Mouse (Mus musculus): ENCODE data around the gene Rufy4. TPM values are rescaled to one million over a fixed set of nuclear protein-coding genes. Genes with fewer than 3 reads are reported as not detected.

Rufy4 gene
- total RNA-seq, 2 experiments from 2014 or later = 1.3 to 2.0 TPM

GRCm38 (mm10) chr1:74103654-74104353 lies 21.5 kb upstream of the Rufy4 start:
- no peak for DNase-seq (ENCODE audit: low spot score in 2 of 2)

GRCm38 (mm10) chr1:74105660-74106059 lies 19.7 kb upstream of the Rufy4 start:
- no peak for DNase-seq (ENCODE audit: low spot score in 2 of 2)

- DNase-seq (ENCODE audit: low spot score in 2 of 2) = no peak
These were observed 19.1 kb upstream of the Rufy4 start for GRCm38 (mm10) chr1:74106214-74106613.

- no peak for DNase-seq (ENCODE audit: low spot score in 2 of 2)
These were observed 17.3 kb upstream of the Rufy4 start for GRCm38 (mm10) chr1:74107931-74108618.

- DNase-seq (ENCODE audit: low spot score in 2 of 2) = no peak
These were observed 15.7 kb upstream of the Rufy4 start for GRCm38 (mm10) chr1:74109670-74110069.

- no peak for DNase-seq (ENCODE audit: low spot score in 2 of 2)
These were observed 14.2 kb upstream of the Rufy4 start for GRCm38 (mm10) chr1:74110932-74111695.

GRCm38 (mm10) chr1:74111696-74112030 lies 13.7 kb upstream of the Rufy4 start:
- DNase-seq (ENCODE audit: low spot score in 2 of 2) = no peak

- no peak for DNase-seq (ENCODE audit: low spot score in 2 of 2)
These were observed 12.3 kb upstream of the Rufy4 start for GRCm38 (mm10) chr1:74113071-74113470.

- no peak for DNase-seq (ENCODE audit: low spot score in 2 of 2)
These were observed 7.5 kb upstream of the Rufy4 start for GRCm38 (mm10) chr1:74117876-74118275.

- DNase-seq (ENCODE audit: low spot score in 2 of 2) = no peak
These were observed 6.2 kb upstream of the Rufy4 start for GRCm38 (mm10) chr1:74119115-74119514.

GRCm38 (mm10) chr1:74121138-74121537 lies 4.2 kb upstream of the Rufy4 start:
- DNase-seq (ENCODE audit: low spot score in 2 of 2) = no peak

- peak; percentile 41 to 58 for DNase-seq (ENCODE audit: low spot score in 2 of 2)
These were observed 3.3 kb upstream of the Rufy4 start for GRCm38 (mm10) chr1:74121821-74122576.

- DNase-seq (ENCODE audit: low spot score in 2 of 2) = no peak
These were observed 2.1 kb upstream of the Rufy4 start for GRCm38 (mm10) chr1:74123215-74123614.

GRCm38 (mm10) chr1:74124021-74124981 lies 1.0 kb upstream of the Rufy4 start, which contains the start of gene Tns1:
Gene Tns1 (minus strand): TSS chr1:74124449.
- DNase-seq (ENCODE audit: low spot score in 2 of 2) = peak; percentile 51 to 69

- no peak for DNase-seq (ENCODE audit: low spot score in 2 of 2)
These were observed 5.7 kb downstream of the Rufy4 start for GRCm38 (mm10) chr1:74130883-74131659.

GRCm38 (mm10) chr1:74132011-74132410 lies 6.7 kb downstream of the Rufy4 start:
- DNase-seq (ENCODE audit: low spot score in 2 of 2) = no peak

- DNase-seq (ENCODE audit: low spot score in 2 of 2) = no peak
These were observed 8.6 kb downstream of the Rufy4 start for GRCm38 (mm10) chr1:74133954-74134353.

- DNase-seq (ENCODE audit: low spot score in 2 of 2) = no peak
These were observed 10.1 kb downstream of the Rufy4 start for GRCm38 (mm10) chr1:74135326-74135950.

GRCm38 (mm10) chr1:74139415-74139814 lies 14.1 kb downstream of the Rufy4 start:
- DNase-seq (ENCODE audit: low spot score in 2 of 2) = no peak

Data from adrenal gland, adult 18-20 months (tissue).